Mouse (Mus musculus): ENCODE measurements around the gene Tex29.

DNA sequence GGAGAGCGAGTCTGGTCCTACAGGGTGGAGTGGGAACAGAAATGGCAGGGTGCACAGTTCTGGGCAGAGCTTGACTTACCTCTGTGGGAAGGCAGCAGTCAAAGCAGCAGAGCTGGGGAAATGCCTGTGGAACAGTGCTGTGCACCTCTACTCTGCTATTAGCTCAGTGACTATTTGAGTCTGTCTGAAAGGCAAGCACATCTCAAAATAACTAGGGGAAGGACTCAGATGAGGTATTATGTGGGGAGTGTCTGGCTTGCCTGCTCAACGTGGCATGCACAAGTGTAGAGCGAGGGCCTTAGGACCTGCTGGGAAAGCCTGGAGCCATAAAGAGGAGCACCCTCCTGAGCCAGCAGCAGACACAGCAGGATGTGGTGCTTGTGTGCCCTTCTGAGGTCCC lies 32.9 kb upstream of the Tex29 start:
- TF ChIP-seq POLR2A (IDR thresholded peaks at IDR 0.05; ENCODE audit: insufficient read length, low read depth) (no peak), MAX (IDR thresholded peaks at IDR 0.05; ENCODE audit: low read depth) (no peak), E2F4 (IDR thresholded peaks at IDR 0.05; ENCODE audit: insufficient read depth) (no peak), MYOG (IDR thresholded peaks at IDR 0.05; ENCODE audit: control insufficient read depth in 1 of 3, insufficient read depth in 1 of 3, insufficient read length in 2 of 3, low read depth in 2 of 3) (no peak), MYOD1 (IDR thresholded peaks at IDR 0.05; ENCODE audit: control insufficient read depth in 1 of 3, insufficient read length in 2 of 3, low read depth in 2 of 3) (no peak), TCF12 (IDR thresholded peaks at IDR 0.05; ENCODE audit: insufficient read depth, poor library complexity, severe bottlenecking) (no peak)
